Mouse (Mus musculus) brain, embryonic 14.5 days (tissue): ENCODE data around the gene Atg7. TPM values are rescaled to one million over a fixed set of nuclear protein-coding genes. Genes with fewer than 3 reads are reported as not detected.

Experiments used
- DNase-seq: peaks from one replicate; pipeline ENCODE4 v3.0.0-alpha.2; 2011; ENCODE audit warnings: low read depth
- CTCF ChIP-seq: fragments of 200-500 bp; IDR thresholded peaks from 2 replicates; pipeline ENCODE4 v1.5.1; 2012; ENCODE audit warnings: inconsistent platforms, mild to moderate bottlenecking, moderate library complexity, borderline replicate concordance; ENCODE audit not compliant: insufficient read depth, insufficient read length; ENCODE audit errors: extremely low read depth
- POLR2A ChIP-seq: fragments of 200-500 bp; IDR thresholded peaks from 2 replicates; pipeline ENCODE4 v1.6.1; 2012; ENCODE audit warnings: mild to moderate bottlenecking, inconsistent platforms, borderline replicate concordance; ENCODE audit not compliant: poor library complexity, insufficient read depth, insufficient read length, severe bottlenecking; ENCODE audit errors: extremely low read depth
- polyA plus RNA-seq: library from polyadenylated mRNA; depleted of rRNA; stranded (reverse); fragments of >200 nt; gene quantifications from 2 replicates; pipeline ENCODE4 v1.2.3, GENCODE M21; 2012

The Atg7 gene
- polyA plus RNA-seq, 1 experiment = 13.8 TPM

DNA sequence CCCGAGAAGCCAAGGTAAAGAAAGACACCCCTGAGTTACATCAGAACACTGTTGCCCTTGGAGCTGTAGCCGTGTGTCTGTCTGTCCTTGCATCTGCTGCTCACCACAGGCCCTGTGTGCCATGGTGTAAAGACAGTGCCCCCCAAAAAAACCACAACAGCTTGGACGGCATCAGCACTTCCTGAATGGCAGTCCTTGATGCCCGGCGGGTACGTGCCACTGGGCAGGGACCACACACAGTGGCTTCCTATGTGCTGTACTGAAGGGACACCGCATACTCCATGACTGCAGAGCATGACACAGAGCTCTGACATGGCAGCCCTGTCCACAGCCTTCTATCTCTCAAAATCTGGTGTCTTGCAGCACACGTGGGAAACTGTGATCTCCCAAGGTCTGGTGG lies 206.9 kb downstream of the Atg7 start:
- TF ChIP-seq POLR2A (no peak), CTCF (no peak)
- no peak for DNase-seq

GRCm38 (mm10) chr6:114851688-114852087 lies 208.8 kb downstream of the Atg7 start:
- peak; percentile 39 for DNase-seq
- TF ChIP-seq CTCF (no peak), POLR2A (no peak)

DNA sequence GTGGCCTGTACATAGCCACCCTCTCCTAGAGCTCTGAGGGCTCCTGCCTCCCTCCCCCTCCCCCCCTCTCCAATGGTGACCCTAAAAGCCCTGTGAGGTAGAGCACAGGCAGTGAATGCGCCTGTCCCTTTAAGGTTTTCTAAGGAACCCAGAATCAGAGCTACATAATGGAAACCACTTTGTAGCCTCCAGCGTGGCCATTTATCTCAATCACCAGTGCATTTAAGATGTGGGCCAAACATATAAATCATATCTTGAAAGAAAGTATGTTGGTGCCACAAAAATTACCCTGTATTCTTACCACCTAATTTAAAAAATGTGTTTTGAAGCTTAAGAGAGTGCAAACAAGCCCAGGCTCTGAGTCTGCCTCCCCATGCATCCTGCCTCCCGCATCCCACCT lies 209.8 kb downstream of the Atg7 start:
- DNase-seq = peak; percentile 47
- TF ChIP-seq CTCF (no peak), POLR2A (no peak)

GRCm38 (mm10) chr6:114854368-114854767 lies 211.5 kb downstream of the Atg7 start:
- DNase-seq = peak; percentile 55
- TF ChIP-seq POLR2A (no peak), CTCF (no peak)

- no peak for TF ChIP-seq CTCF
- no peak for TF ChIP-seq POLR2A
- DNase-seq = no peak
These were observed 212.7 kb downstream of the Atg7 start for GRCm38 (mm10) chr6:114855644-114856043.

DNA sequence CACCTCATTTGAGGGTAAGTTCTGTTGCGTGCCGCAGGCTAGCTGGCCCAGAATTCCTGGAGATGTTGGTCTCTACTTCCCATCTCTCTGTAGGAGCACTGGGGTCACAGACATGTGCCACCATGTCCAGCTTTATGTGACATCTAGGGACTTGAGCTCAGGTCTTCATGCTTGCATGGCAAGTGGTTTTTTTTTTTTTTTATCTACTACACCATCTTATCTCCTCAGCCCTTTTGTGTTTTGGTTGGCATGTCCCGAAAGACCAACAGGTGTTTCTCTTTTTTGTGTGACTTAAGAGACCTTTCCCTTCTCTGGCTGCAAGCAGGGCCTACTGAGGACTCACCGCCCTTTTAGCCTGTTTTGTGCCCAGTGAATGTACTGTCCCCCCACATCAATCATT lies 213.6 kb downstream of the Atg7 start:
- no peak for TF ChIP-seq CTCF
- no peak for TF ChIP-seq POLR2A
- DNase-seq = no peak

- DNase-seq = no peak
- TF ChIP-seq POLR2A = no peak
- TF ChIP-seq CTCF = no peak
These were observed 215.3 kb downstream of the Atg7 start for GRCm38 (mm10) chr6:114857996-114858721.

- no peak for TF ChIP-seq POLR2A
- TF ChIP-seq CTCF = no peak
- no peak for DNase-seq
These were observed 215.8 kb downstream of the Atg7 start for GRCm38 (mm10) chr6:114858722-114859053.

DNA sequence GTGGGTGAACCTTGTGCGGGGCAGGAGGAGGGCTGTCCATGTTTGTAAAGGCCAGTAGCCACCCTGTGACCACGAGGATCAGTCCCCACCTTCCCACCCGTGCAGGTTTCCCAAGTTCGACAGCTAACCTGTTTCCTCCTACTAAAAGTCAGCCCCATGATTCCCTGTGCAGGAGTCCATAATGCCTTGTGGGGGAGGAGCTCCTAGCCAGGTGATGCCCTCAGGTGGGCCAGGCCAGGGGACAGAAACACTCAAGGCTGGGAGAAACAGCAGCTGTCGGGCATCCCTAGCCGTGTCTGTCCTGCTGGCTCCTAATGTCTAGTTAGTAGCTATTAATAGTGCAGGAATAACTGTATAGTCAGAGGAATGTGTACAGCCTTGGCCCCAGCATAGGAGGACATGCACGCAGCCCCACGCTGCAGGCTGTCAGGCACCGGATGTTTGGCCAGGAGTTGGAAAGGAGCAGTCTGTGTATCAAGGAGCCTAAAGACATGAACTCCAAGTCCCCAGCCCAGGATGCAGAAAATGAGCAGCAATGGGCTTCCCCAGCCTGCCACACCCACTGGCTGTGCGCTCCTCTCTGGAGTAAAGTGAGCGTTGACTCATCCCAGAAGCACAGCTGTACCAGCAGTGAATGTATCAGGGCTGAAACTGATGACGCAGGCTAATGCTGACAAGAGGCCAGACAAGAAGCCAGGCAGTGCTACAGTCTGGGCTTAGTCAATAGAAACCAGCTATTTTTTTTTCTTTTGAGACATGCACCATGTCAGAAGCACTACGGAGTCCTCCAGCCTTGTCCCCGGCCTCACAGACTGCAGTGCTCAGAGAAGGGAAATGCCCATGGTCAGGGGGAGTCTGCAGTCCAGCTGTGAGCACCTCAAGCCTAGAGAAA lies 218.0 kb downstream of the Atg7 start:
- DNase-seq = no peak
- TF ChIP-seq CTCF (no peak), POLR2A (no peak)

GRCm38 (mm10) chr6:114861591-114861990 lies 218.7 kb downstream of the Atg7 start:
- TF ChIP-seq CTCF (no peak), POLR2A (no peak)
- DNase-seq = no peak

DNA sequence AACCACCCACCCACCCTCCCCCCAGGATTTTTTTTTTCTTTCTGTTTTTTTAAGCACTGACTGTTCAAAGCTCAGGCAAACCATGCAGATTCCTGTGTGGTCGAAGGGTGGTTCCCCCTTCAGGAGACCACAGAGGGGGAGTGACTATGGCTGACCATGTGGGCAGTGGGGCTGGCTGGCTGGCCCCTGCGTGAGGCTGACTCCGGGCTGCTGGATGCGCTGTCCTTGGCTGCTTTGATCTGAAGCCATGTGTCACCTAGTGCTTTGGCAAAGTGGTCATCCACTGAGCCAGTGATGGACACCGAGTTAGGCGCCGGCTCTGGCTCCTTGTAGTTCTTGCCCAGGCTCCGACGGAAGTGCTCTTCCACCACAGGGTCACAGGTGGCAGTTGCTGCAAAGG lies 219.1 kb downstream of the Atg7 start:
- no peak for TF ChIP-seq CTCF
- no peak for TF ChIP-seq POLR2A
- DNase-seq = no peak
